Comparison of ENCODE assay signal across 8 mouse cellular contexts in genomic region chr8:4192807-4193587, GRCm38 (mm10). TPM values are rescaled to one million over a fixed set of nuclear protein-coding genes. Genes with fewer than 3 reads are reported as not detected.
DNase-seq lines count a peak whose midpoint lies in the region; ATAC-seq and TF ChIP-seq lines count a peak whose summit lies in the region.

No protein-coding gene starts in this region.

- peak; percentile 90 for DNase-seq in ZHBTc4 (ENCODE audit: low read depth, low spot score)
- peak; percentile 77 to 82 for DNase-seq in gastrocnemius, adult 8-10 months (ENCODE audit: low spot score in 2 of 2)
- peak; percentile 89 for DNase-seq in hindbrain, postnatal 0 days (ENCODE audit: low spot score)
- DNase-seq in left cerebral cortex, adult 18-20 months (ENCODE audit: low spot score in 2 of 2) = peak; percentile 91 to 92
- peak; percentile 81 to 89 for DNase-seq in lung, postnatal 4 days
- peak; percentile 90 for DNase-seq in retina, postnatal 1 day
- peak; percentile 96 for DNase-seq in thymus, postnatal 4 days

- 4% methylated on average over 18 of the region's 18 CpGs for WGBS in hindbrain, postnatal 0 days

- no peaks in the 10 kb centered on the region for H3K27me3 ChIP-seq in hindbrain, postnatal 0 days (ENCODE audit: insufficient read depth, low read length)

- no peaks in the 10 kb centered on the region for H3K9me3 ChIP-seq in hindbrain, postnatal 0 days (ENCODE audit: low read length)

- no peaks in the 10 kb centered on the region; the same call in 1 of the 2 replicates for H3K4me1 ChIP-seq in hindbrain, postnatal 0 days (ENCODE audit: insufficient read depth, low read length)

- peak; percentile 96 for ATAC-seq in common myeloid progenitor, adult 5-6 weeks (replicated peaks; ENCODE audit: low read depth, poor library complexity, severe bottlenecking)
- ATAC-seq in hindbrain, postnatal 0 days = peak; percentile 86

- H3K9ac ChIP-seq in hindbrain, postnatal 0 days (replicated peaks; ENCODE audit: low read length) = no peak overlapping the region

- H3K4me2 ChIP-seq in hindbrain, postnatal 0 days (ENCODE audit: low read depth, low read length) = no peak overlapping the region

- TF ChIP-seq CTCF in hindbrain, postnatal 0 days (IDR thresholded peaks at IDR 0.05; ENCODE audit: low read depth) = peak; percentile 93

- peaks cover 53% of the 10 kb centered on the region for H3K36me3 ChIP-seq in hindbrain, postnatal 0 days (ENCODE audit: insufficient read depth, low read length)

- no peak overlapping the region for H3K4me3 ChIP-seq in hindbrain, postnatal 0 days (ENCODE audit: low read length)

- H3K27ac ChIP-seq in hindbrain, postnatal 0 days = peak overlapping the region; percentile 85

RNA-seq across cellular contexts. Expression of gene Prr36, which starts 24.3 kb away (rescaled TPM):
- 0.15 and 0.18 TPM in 2 replicates for total RNA-seq in common myeloid progenitor, adult 5-6 weeks (2017)
- not detected for total RNA-seq in gastrocnemius, adult 8-10 months (2022)
- total RNA-seq in hindbrain, postnatal 0 days (2014; rRNA removed) = 11.5 and 32.4 TPM in 2 replicates
- polyA plus RNA-seq in hindbrain, postnatal 0 days (2015; fragmentation: Nextera tagmentation; extraction: Ambion mirVana) = 21.3 and 24.8 TPM in 2 replicates
- 10 to 100 TPM; 32.7 to 41.9 TPM for total RNA-seq in left cerebral cortex, adult 18-20 months (2021)

RNA-seq across cellular contexts. Expression of gene Evi5l, which starts 26.6 kb away (rescaled TPM):
- total RNA-seq in common myeloid progenitor, adult 5-6 weeks (2017) = 11.1 and 12.1 TPM in 2 replicates
- total RNA-seq in gastrocnemius, adult 8-10 months (2022) = 10 to 100 TPM; 15.1 to 16.9 (median 16.2) TPM
- total RNA-seq in hindbrain, postnatal 0 days (2014; rRNA removed) = 221 and 229 TPM in 2 replicates
- 92.0 and 98.3 TPM in 2 replicates for polyA plus RNA-seq in hindbrain, postnatal 0 days (2015; fragmentation: Nextera tagmentation; extraction: Ambion mirVana)
- 100 to 1,000 TPM in 1 of 2 experiments, 10 to 100 TPM in 1; 98.1 to 102 TPM for total RNA-seq in left cerebral cortex, adult 18-20 months (2021)

RNA-seq across cellular contexts. Expression of gene Lrrc8e, which starts 33.6 kb away (rescaled TPM):
- not detected in 2 replicates for total RNA-seq in common myeloid progenitor, adult 5-6 weeks (2017)
- total RNA-seq in gastrocnemius, adult 8-10 months (2022) = under 1 TPM in 1 of 4 experiments, not detected in 3; 0.08 TPM
- not detected in 2 replicates for total RNA-seq in hindbrain, postnatal 0 days (2014; rRNA removed)
- not detected in 2 replicates for polyA plus RNA-seq in hindbrain, postnatal 0 days (2015; fragmentation: Nextera tagmentation; extraction: Ambion mirVana)
- under 1 TPM in 1 of 2 experiments, not detected in 1; 0.33 TPM for total RNA-seq in left cerebral cortex, adult 18-20 months (2021)

RNA-seq across cellular contexts. Expression of gene Map2k7, which starts 45.5 kb away (rescaled TPM):
- 25.8 and 43.9 TPM in 2 replicates for total RNA-seq in common myeloid progenitor, adult 5-6 weeks (2017)
- 10 to 100 TPM; 73.5 to 86.8 (median 77.5) TPM for total RNA-seq in gastrocnemius, adult 8-10 months (2022)
- 30.8 and 39.7 TPM in 2 replicates for total RNA-seq in hindbrain, postnatal 0 days (2014; rRNA removed)
- 24.7 and 27.7 TPM in 2 replicates for polyA plus RNA-seq in hindbrain, postnatal 0 days (2015; fragmentation: Nextera tagmentation; extraction: Ambion mirVana)
- total RNA-seq in left cerebral cortex, adult 18-20 months (2021) = 100 to 1,000 TPM in 1 of 2 experiments, 10 to 100 TPM in 1; 92.3 to 108 TPM

RNA-seq across cellular contexts. Expression of gene Gm49320, which starts 45.7 kb away (rescaled TPM):
- total RNA-seq in common myeloid progenitor, adult 5-6 weeks (2017) = 0.10 TPM in 1 of 2 replicates, not detected in the other
- not detected for total RNA-seq in gastrocnemius, adult 8-10 months (2022)
- not detected in 2 replicates for total RNA-seq in hindbrain, postnatal 0 days (2014; rRNA removed)
- 0.25 and 0.74 TPM in 2 replicates for polyA plus RNA-seq in hindbrain, postnatal 0 days (2015; fragmentation: Nextera tagmentation; extraction: Ambion mirVana)
- not detected for total RNA-seq in left cerebral cortex, adult 18-20 months (2021)

Comparison
In these comparisons a context has a peak if more than half of its experiments do, and no peak if none do; other contexts are left out.
1. RNA of gene Prr36, which starts 24.3 kb away (total RNA-seq): 32.7 to 41.9 TPM in left cerebral cortex, adult 18-20 months and 11.5 to 32.4 TPM in hindbrain, postnatal 0 days; 0.15 to 0.18 TPM in common myeloid progenitor, adult 5-6 weeks and not detected in gastrocnemius, adult 8-10 months; every median in the first group is over 10 times any median in the second.
2. Peak in every context shown above with its lines, with median percentiles within 50 percentile points of each other: DNase-seq.